Mouse (Mus musculus) kidney, postnatal 4 days (tissue): ENCODE data around the gene Celf1.
A peak's percentile ranks its signal among the peaks of the same experiment; 100 is the strongest.

Experiments used
- DNase-seq, 2 experiments: peaks; one replicate each; pipeline ENCODE4 v3.0.0; 2021; ENCODE audit warnings: mixed read lengths in 2 of 2

The Celf1 gene

GRCm38 (mm10) chr2:91064211-91064610, 124.0 kb downstream of the Celf1 start:
- DNase-seq = no peak

GRCm38 (mm10) chr2:91065544-91065943, 125.4 kb downstream of the Celf1 start:
- peak; percentile 67 to 71 for DNase-seq

- no peak for DNase-seq
Measured at GRCm38 (mm10) chr2:91066455-91066854, 126.3 kb downstream of the Celf1 start.

- no peak for DNase-seq
Measured at GRCm38 (mm10) chr2:91068162-91068871, 128.1 kb downstream of the Celf1 start.

GRCm38 (mm10) chr2:91068872-91069165, 128.6 kb downstream of the Celf1 start:
- no peak for DNase-seq
